Comparison of ENCODE assay signal across 8 mouse cellular contexts in the genomic region with DNA sequence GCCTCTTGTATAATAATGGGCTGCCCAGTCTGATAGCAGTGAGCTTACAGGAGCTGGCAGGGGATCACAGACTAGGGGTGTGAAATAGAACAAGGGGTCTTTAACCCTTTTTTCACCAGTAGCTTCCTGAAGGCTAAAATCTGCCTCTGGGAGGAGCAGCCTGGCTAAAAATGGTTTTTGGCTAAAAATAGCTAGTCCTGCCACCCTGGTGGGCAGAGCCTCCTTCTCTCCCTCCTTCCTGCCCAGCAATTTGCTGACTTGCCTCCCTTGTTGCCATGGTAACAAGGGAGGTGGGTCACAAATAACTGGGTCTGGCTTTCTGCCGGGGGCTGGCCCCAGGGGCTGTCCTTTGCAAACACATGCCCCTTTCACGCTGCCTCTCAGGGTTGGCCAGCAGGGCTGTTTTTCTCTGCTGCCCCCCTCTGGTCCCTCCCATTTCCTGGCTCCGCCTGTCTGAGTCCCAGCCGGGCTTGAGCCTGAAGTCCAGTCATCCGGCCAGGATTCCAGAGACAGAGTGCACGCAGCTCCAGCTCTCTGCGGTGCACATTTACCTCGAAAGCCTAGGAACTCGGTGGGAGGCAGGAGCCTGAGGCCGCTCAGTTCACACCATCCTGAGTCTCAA.
DNase-seq lines count a peak whose midpoint lies in the region; ATAC-seq and TF ChIP-seq lines count a peak whose summit lies in the region.

No protein-coding gene starts in this region.

- H3K4me1 ChIP-seq in ES-Bruce4 (ENCODE audit: control insufficient read depth, insufficient read depth, low read length), result no peaks in the 10 kb centered on the region
- peaks cover 54% of the 10 kb centered on the region for H3K4me1 ChIP-seq in forebrain, embryonic 15.5 days
- H3K4me1 ChIP-seq in liver, embryonic 14.5 days (replicated peaks; ENCODE audit: control insufficient read depth in 2 of 2, insufficient read depth in 2 of 2, low read length in 1 of 2), result 0 out of 4 replicates have a peak, but pooled peaks cover 0 to 2% of the 10 kb centered on the region in 2 experiments
- H3K4me1 ChIP-seq in neural tube, embryonic 12.5 days, result peaks cover 29% of the 10 kb centered on the region

- peak; percentile 11 for TF ChIP-seq CTCF in ES-Bruce4 (IDR thresholded peaks at IDR 0.05; ENCODE audit: low read depth, low read length)
- peak; percentile 22; the same call in 1 of the 2 replicates for TF ChIP-seq CTCF in liver, embryonic 14.5 days (IDR thresholded peaks at IDR 0.05; ENCODE audit: low read depth)

- intact Hi-C loops in heart, postnatal 10 days (cut with DNase I), result no loop called here

- peak; percentile 67 for DNase-seq in cerebellum, adult 11 months
- DNase-seq in heart, postnatal 10 days, result peak; percentile 96 to 97
- DNase-seq in kidney, postnatal 4 days, result peak; percentile 95 to 97
- peak in 2 of 3 experiments; percentile 11 to 18 for DNase-seq in liver, embryonic 14.5 days (ENCODE audit: low read depth in 3 of 3, low spot score in 3 of 3)
- DNase-seq in telencephalon, adult 2 months (ENCODE audit: low read depth, low spot score), result peak; percentile 95

- peak overlapping the region; percentile 22 for H3K4me2 ChIP-seq in forebrain, embryonic 15.5 days (replicated peaks)
- no peak overlapping the region for H3K4me2 ChIP-seq in liver, embryonic 14.5 days (ENCODE audit: low read depth)
- H3K4me2 ChIP-seq in neural tube, embryonic 12.5 days (replicated peaks), result peak overlapping the region; percentile 52

- ATAC-seq in forebrain, embryonic 15.5 days (replicated peaks), result peak; percentile 83
- peak; percentile 68 for ATAC-seq in liver, embryonic 14.5 days (ENCODE audit: insufficient read depth)
- ATAC-seq in neural tube, embryonic 12.5 days (ENCODE audit: low FRiP score, low read depth), result peak; percentile 83

- no peaks in the 10 kb centered on the region for H3K9me3 ChIP-seq in ES-Bruce4 (replicated peaks; ENCODE audit: control insufficient read depth, insufficient read depth, low read length, poor library complexity, severe bottlenecking)
- H3K9me3 ChIP-seq in forebrain, embryonic 15.5 days, result no peaks in the 10 kb centered on the region
- H3K9me3 ChIP-seq in liver, embryonic 14.5 days (ENCODE audit: control insufficient read depth, low read length), result no peaks in the 10 kb centered on the region
- H3K9me3 ChIP-seq in neural tube, embryonic 12.5 days, result no peaks in the 10 kb centered on the region

- no peak for TF ChIP-seq POLR2A in ES-Bruce4 (IDR thresholded peaks at IDR 0.05; ENCODE audit: insufficient read depth, low read length)

- TF ChIP-seq EP300 in ES-Bruce4 (IDR thresholded peaks at IDR 0.05; ENCODE audit: insufficient read depth, low read depth, low read length), result no peak
- no peak for TF ChIP-seq EP300 in liver, embryonic 14.5 days (IDR thresholded peaks at IDR 0.05; ENCODE audit: low read depth)

- 2% methylated on average over 10 of the region's 10 CpGs for WGBS in forebrain, embryonic 15.5 days
- 3% methylated on average over 10 of the region's 10 CpGs for WGBS in liver, embryonic 14.5 days (ENCODE audit: insufficient replicate concordance)
- WGBS in neural tube, embryonic 12.5 days, result under 1% methylated on average over 10 of the region's 10 CpGs

- peak overlapping the region; percentile 50 for H3K4me3 ChIP-seq in ES-Bruce4 (ENCODE audit: low read depth, low read length)
- H3K4me3 ChIP-seq in forebrain, embryonic 15.5 days, result 0 out of 2 replicates have a peak overlapping the region, but pooled peaks have one; percentile 11
- peak overlapping the region in 1 of 2 experiments; percentile 15; a peak in 1 of 4 replicates for H3K4me3 ChIP-seq in liver, embryonic 14.5 days (ENCODE audit: insufficient read depth in 1 of 2, low read depth in 2 of 2, low read length in 2 of 2)
- peak overlapping the region; percentile 11; the same call in 1 of the 2 replicates for H3K4me3 ChIP-seq in neural tube, embryonic 12.5 days

- no peak overlapping the region for H3K9ac ChIP-seq in ES-Bruce4 (ENCODE audit: low read depth, poor library complexity, severe bottlenecking)
- no peak overlapping the region for H3K9ac ChIP-seq in forebrain, embryonic 15.5 days (replicated peaks)
- H3K9ac ChIP-seq in liver, embryonic 14.5 days (replicated peaks), result no peak overlapping the region
- no peak overlapping the region for H3K9ac ChIP-seq in neural tube, embryonic 12.5 days

- no peaks in the 10 kb centered on the region for H3K27me3 ChIP-seq in ES-Bruce4 (ENCODE audit: control insufficient read depth, insufficient read depth, low read length, poor library complexity, severe bottlenecking)
- H3K27me3 ChIP-seq in forebrain, embryonic 15.5 days, result no peaks in the 10 kb centered on the region
- no peaks in the 10 kb centered on the region for H3K27me3 ChIP-seq in liver, embryonic 14.5 days (ENCODE audit: control insufficient read depth, insufficient read depth, low read length)
- H3K27me3 ChIP-seq in neural tube, embryonic 12.5 days (replicated peaks), result no peaks in the 10 kb centered on the region

- H3K27ac ChIP-seq in ES-Bruce4 (ENCODE audit: insufficient read depth, low read length), result no peak overlapping the region
- peak overlapping the region; percentile 39; the same call in 1 of the 2 replicates for H3K27ac ChIP-seq in forebrain, embryonic 15.5 days (replicated peaks)
- no peak overlapping the region for H3K27ac ChIP-seq in liver, embryonic 14.5 days
- H3K27ac ChIP-seq in neural tube, embryonic 12.5 days, result no peak overlapping the region

- no peaks in the 10 kb centered on the region for H3K36me3 ChIP-seq in ES-Bruce4 (ENCODE audit: control insufficient read depth, insufficient read depth, low read length, poor library complexity, severe bottlenecking)
- H3K36me3 ChIP-seq in forebrain, embryonic 15.5 days, result peaks cover 32% of the 10 kb centered on the region
- no peaks in the 10 kb centered on the region for H3K36me3 ChIP-seq in liver, embryonic 14.5 days (replicated peaks; ENCODE audit: control insufficient read depth, insufficient read depth, low read depth)
- peaks cover 48% of the 10 kb centered on the region for H3K36me3 ChIP-seq in neural tube, embryonic 12.5 days

Comparison
In these comparisons a context has a peak if more than half of its experiments do, and no peak if none do; other contexts are left out.
1. DNase-seq: peak in every context shown above with its lines; median percentile 96 in heart, postnatal 10 days; 96 in kidney, postnatal 4 days; 95 in telencephalon, adult 2 months; 67 in cerebellum, adult 11 months; 14 in liver, embryonic 14.5 days.